Mouse (Mus musculus) liver, embryonic 12.5 days (tissue): ENCODE measurements at regions not wholly inside any gene's neighbourhood (a gene's known extent, or its start where the extent isn't known, plus 50 kb on each side); places are given as distances from the start of the nearest gene placed in this dataset.

Experiments
- ATAC-seq: fragments of 200-750 bp; cut with Nextera tagmentation; 2 replicates; pipeline ENCODE4 v1.8.0; 2017; ENCODE audit warnings: moderate number of reproducible peaks, mild to moderate bottlenecking, moderate library complexity
- H3K27ac ChIP-seq: fragments of 300-500 bp; sonication (generic); 2 replicates; pipeline ENCODE4 v1.5.1; 2016; ENCODE audit warnings: mild to moderate bottlenecking
- H3K27me3 ChIP-seq: fragments of 300-500 bp; sonication (generic); replicated peaks from 2 replicates; pipeline ENCODE4 v1.6.1; 2016; ENCODE audit warnings: mild to moderate bottlenecking, moderate library complexity
- H3K36me3 ChIP-seq: fragments of 300-500 bp; sonication (generic); 2 replicates; pipeline ENCODE4 v1.6.1; 2016; ENCODE audit warnings: mild to moderate bottlenecking, moderate library complexity
- H3K4me1 ChIP-seq: fragments of 300-500 bp; sonication (generic); 2 replicates; pipeline ENCODE4 v1.6.1; 2016
- H3K4me2 ChIP-seq: fragments of 300-500 bp; sonication (generic); 2 replicates; pipeline ENCODE4 v1.6.1; 2016; ENCODE audit warnings: mild to moderate bottlenecking, moderate library complexity
- H3K4me3 ChIP-seq: fragments of 300-500 bp; sonication (generic); 2 replicates; pipeline ENCODE4 v1.5.1; 2016; ENCODE audit warnings: mild to moderate bottlenecking, moderate library complexity
- H3K9ac ChIP-seq: fragments of 300-500 bp; sonication (generic); 2 replicates; pipeline ENCODE4 v1.6.1; 2016; ENCODE audit warnings: mild to moderate bottlenecking, moderate library complexity
- H3K9me3 ChIP-seq: fragments of 300-500 bp; sonication (generic); replicated peaks from 2 replicates; pipeline ENCODE4 v1.6.1; 2016; ENCODE audit warnings: mild to moderate bottlenecking, moderate library complexity
- WGBS: fragments of 180-500 bp; shearing (Covaris S2); methylation state at CpG from one replicate; pipeline ENCODE4 v1.1.7; 2016; ENCODE audit not compliant: insufficient replicate concordance; 5-methylcytosine and 5-hydroxymethylcytosine counted together

- no peaks in the 10 kb centered on the region for H3K36me3 ChIP-seq
- H3K9ac ChIP-seq = 0 out of 2 replicates have a peak overlapping the region, but pooled peaks have one; percentile 10
- H3K27me3 ChIP-seq = no peaks in the 10 kb centered on the region
- peak overlapping the region; percentile 8; the same call in 1 of the 2 replicates for H3K27ac ChIP-seq
- H3K9me3 ChIP-seq = no peaks in the 10 kb centered on the region
- H3K4me2 ChIP-seq = peak overlapping the region; percentile 29; the same call in 1 of the 2 replicates
- peaks cover 65% of the 10 kb centered on the region for H3K4me1 ChIP-seq
- WGBS = 23% methylated on average over 17 of the region's 17 CpGs
- H3K4me3 ChIP-seq = no peak overlapping the region
- ATAC-seq = no peak
These were observed 61.0 kb upstream of the Hdhd5 start for GRCm38 (mm10) chr6:120592031-120592681.

- peaks cover 59% of the 10 kb centered on the region for H3K4me1 ChIP-seq
- no peak for ATAC-seq
- 75% methylated on average over 2 of the region's 2 CpGs for WGBS
These were observed 59.1 kb upstream of the Hdhd5 start for GRCm38 (mm10) chr6:120590191-120590590.

GRCm38 (mm10) chr6:120588701-120589659 lies 57.9 kb upstream of the Hdhd5 start:
- Histone ChIP-seq H3K36me3 (no peaks in the 10 kb centered on the region), H3K9ac (no peak overlapping the region), H3K4me3 (no peak overlapping the region), H3K27me3 (no peaks in the 10 kb centered on the region), H3K9me3 (no peaks in the 10 kb centered on the region), H3K27ac (peak overlapping the region; percentile 71), H3K4me1 (peaks cover 60% of the 10 kb centered on the region), H3K4me2 (peak overlapping the region; percentile 28)
- ATAC-seq = peak; percentile 84
- WGBS = 62% methylated on average over 11 of the region's 11 CpGs

More at GRCm38 (mm10) chr6:120590191-120590590, 59.1 kb upstream of the Hdhd5 start:
- peak overlapping the region; percentile 3; the same call in 1 of the 2 replicates for H3K27ac ChIP-seq
- H3K36me3 ChIP-seq = no peaks in the 10 kb centered on the region
- no peak overlapping the region for H3K4me3 ChIP-seq
- H3K27me3 ChIP-seq = no peaks in the 10 kb centered on the region
- no peaks in the 10 kb centered on the region for H3K9me3 ChIP-seq
- H3K4me2 ChIP-seq = no peak overlapping the region
- H3K9ac ChIP-seq = no peak overlapping the region

DNA sequence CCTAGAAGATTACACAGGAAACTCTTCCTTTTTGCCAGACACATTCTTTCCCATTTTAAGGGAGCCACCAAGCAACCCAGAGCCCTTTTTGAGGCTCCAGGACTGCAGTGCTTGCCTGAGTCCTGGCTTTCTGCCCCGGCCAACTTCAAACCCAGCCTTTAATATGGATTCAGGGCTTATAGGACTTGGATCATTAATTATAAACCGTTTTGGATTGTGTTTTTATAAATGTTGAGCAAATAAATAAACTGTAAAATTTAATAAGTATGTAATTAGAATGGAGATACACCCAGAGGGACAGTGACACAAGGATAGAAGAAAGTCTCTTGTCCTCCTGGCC lies 54.8 kb upstream of the Hdhd5 start:
- WGBS = 50% methylated on average over 2 of the region's 2 CpGs
- H3K4me2 ChIP-seq = no peak overlapping the region
- H3K27ac ChIP-seq = no peak overlapping the region
- ATAC-seq = no peak
- H3K27me3 ChIP-seq = no peaks in the 10 kb centered on the region
- no peak overlapping the region for H3K4me3 ChIP-seq
- H3K9ac ChIP-seq = no peak overlapping the region; the same call in 1 of the 2 replicates
- peaks cover 50% of the 10 kb centered on the region for H3K4me1 ChIP-seq
- H3K36me3 ChIP-seq = no peaks in the 10 kb centered on the region
- H3K9me3 ChIP-seq = no peaks in the 10 kb centered on the region

DNA sequence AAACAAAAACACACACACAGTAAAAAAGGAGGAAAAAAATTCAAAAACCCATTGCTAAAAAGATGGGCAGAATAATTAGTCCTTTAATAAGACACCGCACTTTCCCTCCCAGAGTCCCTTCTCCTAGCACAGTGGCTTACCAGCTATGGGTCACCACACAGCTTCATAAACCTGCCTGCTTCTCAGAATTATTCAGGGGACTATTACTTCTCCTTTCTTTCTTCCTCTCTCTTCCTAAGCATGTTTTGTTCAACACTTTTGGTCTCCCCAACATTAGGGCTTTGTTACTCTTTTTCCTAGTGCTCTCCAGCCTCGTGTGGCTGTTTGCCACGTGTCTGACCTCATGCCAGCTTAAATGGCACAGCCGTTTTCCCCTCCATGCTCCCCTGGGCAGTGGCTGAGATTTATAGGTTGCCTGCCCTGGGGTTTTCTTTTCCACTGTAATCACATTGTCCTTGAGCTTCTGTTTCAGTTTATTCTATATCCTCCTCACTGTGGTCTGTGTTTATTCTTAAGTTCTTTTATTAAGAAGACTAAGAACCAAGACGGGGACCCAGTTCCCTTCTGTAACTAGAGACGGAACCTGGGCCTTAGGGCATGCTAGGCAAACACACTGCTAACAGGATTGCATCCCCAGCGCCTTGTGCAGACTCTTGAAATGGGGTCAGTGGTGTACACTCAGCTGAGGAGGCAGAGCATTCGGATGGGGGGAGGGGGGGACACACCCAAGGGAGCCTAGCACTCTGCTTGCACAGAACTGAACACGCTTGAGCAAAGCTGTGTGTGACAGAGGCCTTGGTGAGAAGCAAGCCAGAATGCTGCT lies 54.2 kb upstream of the Hdhd5 start:
- H3K27ac ChIP-seq = no peak overlapping the region
- no peaks in the 10 kb centered on the region for H3K9me3 ChIP-seq
- ATAC-seq = no peak
- 66% methylated on average over 9 of the region's 9 CpGs for WGBS
- H3K4me3 ChIP-seq = no peak overlapping the region
- H3K4me1 ChIP-seq = peaks cover 50% of the 10 kb centered on the region
- no peaks in the 10 kb centered on the region for H3K27me3 ChIP-seq
- no peak overlapping the region; the same call in 1 of the 2 replicates for H3K9ac ChIP-seq
- no peak overlapping the region for H3K4me2 ChIP-seq
- no peaks in the 10 kb centered on the region for H3K36me3 ChIP-seq

GRCm38 (mm10) chr6:120581748-120582147 lies 50.6 kb upstream of the Hdhd5 start:
- Histone ChIP-seq H3K27ac (no peak overlapping the region), H3K4me2 (no peak overlapping the region), H3K4me3 (no peak overlapping the region), H3K9me3 (no peaks in the 10 kb centered on the region), H3K9ac (no peak overlapping the region), H3K27me3 (peaks cover 13% of the 10 kb centered on the region), H3K36me3 (no peaks in the 10 kb centered on the region), H3K4me1 (peaks cover 44% of the 10 kb centered on the region)
- no peak for ATAC-seq
- 89% methylated on average over 2 of the region's 2 CpGs for WGBS
